Mouse (Mus musculus) kidney, adult 2 months (tissue): Measurements from ENCODE around the gene Spred2.

Source experiments
- CTCF ChIP-seq: fragments of 200-500 bp; conservative IDR thresholded peaks from 2 replicates; pipeline ENCODE4 v1.5.1; 2011; ENCODE audit warnings: low read depth, mild to moderate bottlenecking, control low read depth, low read length, moderate library complexity, mixed read lengths; ENCODE audit not compliant: insufficient read depth, insufficient read length
- POLR2A ChIP-seq: fragments of 200-500 bp; IDR thresholded peaks from one replicate; pipeline ENCODE4 v1.6.1; 2011; ENCODE audit warnings: low read depth, low read length, control low read depth

GRCm38 (mm10) chr11:20057429-20057828, 133.3 kb downstream of the Spred2 start:
- TF ChIP-seq CTCF (no peak), POLR2A (no peak)
